Mouse (Mus musculus): ENCODE data around the gene Ypel1. TPM values are rescaled to one million over a fixed set of nuclear protein-coding genes. Genes with fewer than 3 reads are reported as not detected.

Gene Ypel1
- polyA plus RNA-seq, 1 experiment from 2014 or later = 129 TPM

DNA sequence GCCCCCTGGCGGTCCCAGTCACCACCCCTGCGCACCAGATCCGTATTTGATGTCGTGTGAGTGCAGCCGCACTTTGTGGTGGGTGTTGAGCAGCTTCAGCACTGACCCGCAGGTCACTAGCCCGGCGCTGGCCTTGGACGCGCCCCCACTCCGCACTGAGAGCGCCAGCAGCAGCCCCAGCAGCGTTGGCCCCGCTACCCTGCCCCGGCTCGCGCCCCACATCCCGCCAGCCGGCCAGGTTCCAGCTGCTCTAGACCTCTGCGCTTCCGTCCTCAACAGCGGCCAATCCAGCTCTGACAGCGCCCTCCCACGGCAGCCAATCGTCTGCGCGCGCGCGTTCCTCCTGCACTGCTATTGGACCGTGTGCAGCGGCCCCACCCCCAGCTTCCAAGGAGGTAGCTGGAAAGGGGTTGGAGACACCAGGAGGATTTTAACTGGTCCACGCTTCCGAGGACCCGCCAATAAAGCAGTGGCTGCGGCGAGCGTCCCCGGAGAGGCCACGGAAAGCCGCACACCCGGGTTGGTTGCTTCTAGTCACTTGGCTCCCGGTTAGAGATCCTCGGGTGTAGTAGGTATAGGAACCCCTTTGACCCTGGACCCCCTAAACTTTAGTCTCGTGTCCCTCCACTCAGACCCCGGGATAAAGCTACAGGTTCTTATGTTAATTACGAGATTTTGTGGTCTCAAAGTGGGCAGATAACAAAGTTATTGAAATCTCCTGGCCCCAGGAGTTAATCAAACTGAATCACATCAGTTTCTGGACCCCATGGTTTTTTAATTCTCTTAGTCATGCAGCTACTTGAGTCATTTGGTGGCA is 62.8 kb downstream of the Ypel1 start, which contains the start of gene Sdf2l1:
Sdf2l1 (minus strand) TSS at position 295 of the 817 bp plus-strand sequence.
- Histone ChIP-seq H3K27me3 (ENCODE audit: control insufficient read depth, insufficient read depth, low read length) (no peaks in the 10 kb centered on the region), H3K9ac (replicated peaks; ENCODE audit: low read depth, low read length) (peak within 1 kb of the TSS; percentile 74), H3K4me2 (ENCODE audit: low read depth, low read length) (peak within 1 kb of the TSS; percentile 96), H3K36me3 (ENCODE audit: control insufficient read depth, insufficient read depth, low read length) (no peaks in the 10 kb centered on the region), H3K4me3 (ENCODE audit: low read depth, low read length) (peak within 1 kb of the TSS; percentile 72), H3K9me3 (ENCODE audit: control insufficient read depth, low read length) (no peaks in the 10 kb centered on the region), H3K27ac (ENCODE audit: low read depth, low read length) (peak within 1 kb of the TSS; percentile 78), H3K4me1 (ENCODE audit: control insufficient read depth, insufficient read depth, low read length) (peaks cover 12% of the 10 kb centered on the region; the same call in 1 of the 2 replicates)
- under 1% methylated on average over 47 of the region's 47 CpGs for WGBS
- ATAC-seq (ENCODE audit: low read depth) = peak; percentile 99

DNA sequence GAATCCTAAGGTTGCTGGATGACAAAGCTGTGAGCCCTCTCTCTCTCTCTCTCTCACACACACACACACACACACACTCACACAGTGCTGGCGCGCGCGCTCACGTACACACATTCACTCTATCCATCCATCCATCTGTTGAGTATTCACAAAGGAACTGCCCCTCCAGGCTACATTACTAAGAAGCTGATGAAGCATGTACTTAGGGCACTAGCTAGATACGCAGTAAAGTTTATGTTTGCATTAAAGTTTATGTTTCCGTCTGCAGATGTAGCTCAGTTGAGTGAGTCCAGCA is 63.4 kb downstream of the Ypel1 start:
- peaks cover 12% of the 10 kb centered on the region; the same call in 1 of the 2 replicates for H3K4me1 ChIP-seq (ENCODE audit: control insufficient read depth, insufficient read depth, low read length)
- H3K9me3 ChIP-seq (ENCODE audit: control insufficient read depth, low read length) = no peaks in the 10 kb centered on the region
- H3K4me2 ChIP-seq (ENCODE audit: low read depth, low read length) = peak overlapping the region; percentile 96
- H3K36me3 ChIP-seq (ENCODE audit: control insufficient read depth, insufficient read depth, low read length) = no peaks in the 10 kb centered on the region
- H3K27me3 ChIP-seq (ENCODE audit: control insufficient read depth, insufficient read depth, low read length) = no peaks in the 10 kb centered on the region
- H3K4me3 ChIP-seq (ENCODE audit: low read depth, low read length) = peak overlapping the region; percentile 72
- 0 out of 2 replicates have a peak overlapping the region, but pooled peaks have one; percentile 37 for H3K9ac ChIP-seq (replicated peaks; ENCODE audit: low read depth, low read length)
- WGBS = 42% methylated on average over 7 of the region's 7 CpGs
- ATAC-seq (ENCODE audit: low read depth) = no peak; the same call in 1 of the 2 replicates
- H3K27ac ChIP-seq (ENCODE audit: low read depth, low read length) = no peak overlapping the region

MicroRNAs within 50 kb of the gene (microRNA counts, 519-probe panel; counts per million panel counts)
- microRNA mmu-miR-130b = 5,305 counts per million, percentile 75 among the panel's probes with 10 or more counts
- microRNA mmu-miR-301b = 4,270 counts per million, percentile 52 among the panel's probes with 10 or more counts

Small RNA genes within 50 kb of the gene (microRNA-seq; reads per million reads assigned to microRNA genes)
- gene Mir130b = 3,863 reads per million, percentile 90 among the genes with 10 or more reads in this experiment
- 147 reads per million, percentile 52 among the genes with 10 or more reads in this experiment for gene Mir301b

Other genes starting within 250 kb of the Ypel1 start
- 14.9 and 20.0 TPM in 2 replicates for gene Spag6l, start 240.2 kb upstream of the Ypel1 start, polyA plus RNA-seq (2014; fragmentation: Nextera tagmentation; extraction: Ambion mirVana)
- not detected in 2 replicates for gene Igll1, start 205.7 kb upstream of the Ypel1 start, polyA plus RNA-seq (2014; fragmentation: Nextera tagmentation; extraction: Ambion mirVana)
- gene Top3b, start 199.0 kb upstream of the Ypel1 start, polyA plus RNA-seq (2014; fragmentation: Nextera tagmentation; extraction: Ambion mirVana) = 64.2 and 76.3 TPM in 2 replicates
- gene Vpreb1, start 198.9 kb upstream of the Ypel1 start, polyA plus RNA-seq (2014; fragmentation: Nextera tagmentation; extraction: Ambion mirVana) = 1.4 TPM in 1 of 2 replicates, not detected in the other
- 16.7 and 24.9 TPM in 2 replicates for gene Ppm1f, start 173.2 kb upstream of the Ypel1 start, polyA plus RNA-seq (2014; fragmentation: Nextera tagmentation; extraction: Ambion mirVana)
- 229 and 233 TPM in 2 replicates for gene Mapk1, start 86.3 kb upstream of the Ypel1 start, polyA plus RNA-seq (2014; fragmentation: Nextera tagmentation; extraction: Ambion mirVana)
- 131 and 143 TPM in 2 replicates for gene Ppil2, start 41.6 kb downstream of the Ypel1 start, polyA plus RNA-seq (2014; fragmentation: Nextera tagmentation; extraction: Ambion mirVana)
- gene 2610318N02Rik, start 55.5 kb downstream of the Ypel1 start, polyA plus RNA-seq (2014; fragmentation: Nextera tagmentation; extraction: Ambion mirVana) = 9.3 and 12.1 TPM in 2 replicates
- 15.9 and 20.8 TPM in 2 replicates for gene Sdf2l1, start 62.7 kb downstream of the Ypel1 start, polyA plus RNA-seq (2014; fragmentation: Nextera tagmentation; extraction: Ambion mirVana)
- gene Ydjc, start 74.9 kb downstream of the Ypel1 start, polyA plus RNA-seq (2014; fragmentation: Nextera tagmentation; extraction: Ambion mirVana) = 44.1 and 51.3 TPM in 2 replicates
- gene Ccdc116, start 77.5 kb downstream of the Ypel1 start, polyA plus RNA-seq (2014; fragmentation: Nextera tagmentation; extraction: Ambion mirVana) = 3.3 TPM in 2 replicates
- 280 and 285 TPM in 2 replicates for gene Ube2l3, start 133.0 kb downstream of the Ypel1 start, polyA plus RNA-seq (2014; fragmentation: Nextera tagmentation; extraction: Ambion mirVana)
- gene Rimbp3, start 138.9 kb downstream of the Ypel1 start, polyA plus RNA-seq (2014; fragmentation: Nextera tagmentation; extraction: Ambion mirVana) = 2.2 and 2.7 TPM in 2 replicates
- 4.8 and 6.7 TPM in 2 replicates for gene Hic2, start 163.9 kb downstream of the Ypel1 start, polyA plus RNA-seq (2014; fragmentation: Nextera tagmentation; extraction: Ambion mirVana)
- gene Tmem191c, start 206.4 kb downstream of the Ypel1 start, polyA plus RNA-seq (2014; fragmentation: Nextera tagmentation; extraction: Ambion mirVana) = 37.7 and 55.7 TPM in 2 replicates